ENCODE assay signal across 21 mouse cellular contexts in genomic region chr6:11476950-11477349, GRCm38 (mm10).
DNase-seq lines count a peak whose midpoint lies in the region; ATAC-seq lines count a peak whose summit lies in the region.
"Had no signal": no experiment of that assay in that cellular context is flagged by ENCODE, and none has a peak within 500 bp of the region (broad histone marks: within the 10 kb centered on the region; RNA-seq: fewer than 3 reads in every experiment).

No protein-coding gene starts in this region.

- peak; percentile 35 for DNase-seq in embryo, embryonic 10 days (ENCODE audit: low spot score)
- DNase-seq in embryo, embryonic 9.5 days (ENCODE audit: extremely low spot score), result no peak
- peak; percentile 17 for DNase-seq in midbrain, embryonic 10.5 days (ENCODE audit: low spot score)
- DNase-seq in midbrain, embryonic 14.5 days, result no peak
- peak; percentile 11 for DNase-seq in ES-CJ7 (ENCODE audit: low read depth, low spot score)
- peak; percentile 21 for DNase-seq in embryo, embryonic 10.5 days (ENCODE audit: low spot score)
- no peak for DNase-seq in frontal cortex, postnatal 25 days (ENCODE audit: low spot score in 2 of 2)
- DNase-seq: adrenal gland, adult 8-10 months; adrenal gland, postnatal 36 days; cerebellum, adult 11 months; cerebellum, adult 8-10 months; cerebellum, postnatal 36 days; gastrocnemius, postnatal 36 days; heart, adult 11 months; heart, postnatal 36 days had no signal

- H3K4me1 ChIP-seq in midbrain, embryonic 10.5 days, result peaks cover 8% of the 10 kb centered on the region
- no peaks in the 10 kb centered on the region for H3K4me1 ChIP-seq in midbrain, embryonic 14.5 days (ENCODE audit: control insufficient read depth, insufficient read depth, low read length)
- H3K4me1 ChIP-seq: embryonic facial prominence, embryonic 13.5 days; heart, embryonic 13.5 days had no signal

- H3K9ac ChIP-seq in midbrain, embryonic 14.5 days (replicated peaks; ENCODE audit: low read length), result no peak overlapping the region
- H3K9ac ChIP-seq: embryonic facial prominence, embryonic 13.5 days; heart, embryonic 13.5 days; hindbrain, embryonic 14.5 days had no signal

- H3K4me2 ChIP-seq in midbrain, embryonic 14.5 days (ENCODE audit: low read length), result no peak overlapping the region
- H3K4me2 ChIP-seq: embryonic facial prominence, embryonic 13.5 days; heart, embryonic 13.5 days; hindbrain, embryonic 14.5 days had no signal

- 29% methylated on average over 2 of the region's 2 CpGs for WGBS in midbrain, embryonic 10.5 days
- WGBS in midbrain, embryonic 14.5 days, result 12% methylated on average over 2 of the region's 2 CpGs

- H3K4me3 ChIP-seq in midbrain, embryonic 10.5 days, result no peak overlapping the region
- H3K4me3 ChIP-seq in midbrain, embryonic 14.5 days (replicated peaks; ENCODE audit: low read depth, low read length), result no peak overlapping the region
- H3K4me3 ChIP-seq: embryonic facial prominence, embryonic 13.5 days; heart, embryonic 13.5 days had no signal

- no peak overlapping the region for H3K27ac ChIP-seq in midbrain, embryonic 10.5 days (replicated peaks)
- no peak overlapping the region for H3K27ac ChIP-seq in midbrain, embryonic 14.5 days (replicated peaks; ENCODE audit: low read depth, low read length)
- H3K27ac ChIP-seq: embryonic facial prominence, embryonic 13.5 days; heart, embryonic 13.5 days; hindbrain, embryonic 14.5 days had no signal

- no peaks in the 10 kb centered on the region for H3K9me3 ChIP-seq in midbrain, embryonic 10.5 days (replicated peaks)
- no peaks in the 10 kb centered on the region for H3K9me3 ChIP-seq in midbrain, embryonic 14.5 days (ENCODE audit: control insufficient read depth, low read length)
- H3K9me3 ChIP-seq: embryonic facial prominence, embryonic 13.5 days; heart, embryonic 13.5 days had no signal

- no peaks in the 10 kb centered on the region for H3K36me3 ChIP-seq in midbrain, embryonic 10.5 days
- H3K36me3 ChIP-seq in midbrain, embryonic 14.5 days (ENCODE audit: control insufficient read depth, insufficient read depth, low read length), result no peaks in the 10 kb centered on the region
- H3K36me3 ChIP-seq: embryonic facial prominence, embryonic 13.5 days; heart, embryonic 13.5 days had no signal

- no peak for ATAC-seq in midbrain, embryonic 14.5 days (ENCODE audit: low FRiP score, low TSS enrichment)
- ATAC-seq: forebrain, embryonic 14.5 days; intestine, embryonic 16.5 days had no signal

- H3K27me3 ChIP-seq in midbrain, embryonic 10.5 days (ENCODE audit: low read depth, poor library complexity, severe bottlenecking), result peaks cover 42% of the 10 kb centered on the region
- H3K27me3 ChIP-seq in midbrain, embryonic 14.5 days (ENCODE audit: control insufficient read depth, insufficient read depth, low read length), result no peaks in the 10 kb centered on the region
- H3K27me3 ChIP-seq: CH12.LX; embryonic facial prominence, embryonic 13.5 days; heart, embryonic 13.5 days had no signal

Comparison
In these comparisons a context has a peak if more than half of its experiments do, and no peak if none do; other contexts are left out.
1. DNase-seq: peak in embryo, embryonic 10 days (single experiment), midbrain, embryonic 10.5 days (single experiment), ES-CJ7 (single experiment) and embryo, embryonic 10.5 days (single experiment); none in embryo, embryonic 9.5 days (single experiment), midbrain, embryonic 14.5 days (single experiment) and frontal cortex, postnatal 25 days (0 of 2).